Mouse (Mus musculus) R1 (cell line): ENCODE data around the gene Rabl6.

Experiments
- DNase-seq: peaks from one replicate; pipeline ENCODE4 v3.0.0-alpha.2; 2018; ENCODE audit warnings: low read depth, low spot score

Rabl6 gene

DNA sequence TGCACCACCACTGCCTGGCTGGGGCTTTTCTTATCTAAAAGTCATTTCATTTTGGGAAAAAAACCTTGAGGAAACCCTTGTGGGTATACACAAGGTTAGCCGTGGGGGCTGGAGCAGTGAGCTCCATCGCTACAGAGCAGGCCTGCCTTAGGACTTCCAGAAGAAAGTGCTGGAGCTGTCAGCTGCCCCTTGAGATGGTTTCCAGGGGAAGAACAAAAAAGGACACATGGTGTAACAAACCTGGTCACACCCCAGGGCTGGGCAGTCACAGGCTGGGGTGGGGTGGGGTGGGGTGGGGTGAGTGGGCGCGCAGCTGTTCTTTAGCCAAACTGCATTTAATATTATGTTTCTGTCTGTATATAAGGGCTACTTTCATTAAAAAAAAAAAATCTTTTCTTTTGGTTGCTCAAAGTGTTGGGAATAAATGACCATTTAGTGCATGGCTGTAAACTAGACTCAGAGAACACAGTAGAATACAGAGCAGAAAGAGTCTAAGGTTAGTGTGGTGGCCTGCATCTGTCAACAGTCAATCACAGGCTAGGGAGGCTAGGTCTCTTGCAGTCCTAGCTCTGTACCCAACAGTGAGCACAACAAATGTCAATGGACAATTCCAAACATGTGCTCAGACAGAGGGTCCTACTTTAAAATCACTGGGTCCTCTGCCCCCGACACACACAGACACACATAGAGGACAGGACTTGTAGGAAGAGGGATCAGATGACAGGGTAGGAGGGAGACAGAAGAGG is 11.4 kb downstream of the Rabl6 start:
- DNase-seq: no peak

DNA sequence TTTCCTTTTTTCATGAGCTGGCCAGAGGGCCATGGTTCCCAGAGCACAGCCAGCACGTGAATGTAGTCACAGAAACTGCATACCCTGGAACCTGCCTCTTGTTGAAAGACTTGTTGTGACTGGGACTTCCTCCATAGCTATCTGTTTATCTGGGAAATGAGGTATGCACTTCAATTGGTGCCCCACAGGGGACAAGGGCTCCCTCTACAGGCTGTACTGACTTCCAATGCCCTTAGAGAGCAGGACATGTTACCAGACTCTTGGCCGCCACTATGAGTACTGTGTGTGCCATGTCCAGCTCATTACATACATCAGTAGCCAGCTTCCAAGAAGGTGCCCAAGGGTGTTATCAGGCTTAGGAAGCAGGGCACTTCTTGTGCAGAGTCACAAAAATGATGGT is 16.5 kb downstream of the Rabl6 start:
- peak; percentile 53 for DNase-seq

DNA sequence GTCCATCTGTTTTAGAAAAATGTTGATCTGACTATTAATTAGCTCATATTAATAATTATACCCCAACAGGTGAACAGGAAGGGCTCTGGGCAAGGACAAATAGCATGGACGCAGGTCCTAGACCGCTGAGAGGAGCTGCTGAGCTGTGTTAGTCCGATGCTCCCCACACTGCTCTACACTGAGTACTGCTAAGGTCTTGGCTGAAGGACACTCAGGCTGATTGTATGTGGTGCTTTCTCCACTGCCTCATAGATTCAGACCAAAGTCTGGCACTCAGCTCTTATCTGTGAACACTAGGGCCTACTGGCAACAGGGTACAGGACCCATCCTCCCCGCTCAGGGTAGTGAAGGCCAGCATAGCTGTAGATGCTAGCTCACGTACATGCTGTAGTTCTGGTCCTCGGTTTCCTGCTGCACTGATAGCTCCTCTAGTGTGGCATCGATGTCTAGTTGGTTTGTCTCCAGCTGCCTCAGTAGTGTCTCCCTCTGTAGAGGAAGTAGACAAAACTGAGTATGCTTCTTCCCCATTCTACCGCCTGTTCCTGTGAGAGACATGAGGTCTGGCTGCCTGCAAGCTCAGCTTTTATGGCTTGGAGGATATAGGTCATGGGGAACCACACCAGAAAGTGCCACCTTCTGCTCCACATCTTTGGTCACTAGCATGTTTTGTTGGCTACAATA is 20.0 kb downstream of the Rabl6 start:
- DNase-seq: no peak

DNA sequence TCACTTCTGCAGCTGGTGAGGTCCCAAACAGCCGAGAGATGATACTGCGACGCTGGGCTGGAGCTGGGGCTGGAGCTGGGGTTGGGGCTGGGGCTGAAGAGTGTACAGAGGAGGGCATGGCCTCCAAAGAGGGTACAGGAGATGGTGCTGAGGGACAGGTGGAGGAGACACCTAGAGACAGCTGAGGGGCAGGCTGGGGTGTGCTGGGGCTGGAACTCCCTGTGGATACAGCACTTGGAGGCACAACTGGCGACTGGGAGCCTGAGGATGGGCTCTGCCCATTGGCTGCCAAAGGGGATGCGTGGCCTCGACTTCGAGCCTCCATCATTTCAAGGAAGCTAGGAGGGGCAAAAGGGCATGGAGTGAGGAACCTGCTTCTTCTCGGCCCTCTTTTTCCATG is 21.0 kb downstream of the Rabl6 start:
- DNase-seq: no peak

DNA sequence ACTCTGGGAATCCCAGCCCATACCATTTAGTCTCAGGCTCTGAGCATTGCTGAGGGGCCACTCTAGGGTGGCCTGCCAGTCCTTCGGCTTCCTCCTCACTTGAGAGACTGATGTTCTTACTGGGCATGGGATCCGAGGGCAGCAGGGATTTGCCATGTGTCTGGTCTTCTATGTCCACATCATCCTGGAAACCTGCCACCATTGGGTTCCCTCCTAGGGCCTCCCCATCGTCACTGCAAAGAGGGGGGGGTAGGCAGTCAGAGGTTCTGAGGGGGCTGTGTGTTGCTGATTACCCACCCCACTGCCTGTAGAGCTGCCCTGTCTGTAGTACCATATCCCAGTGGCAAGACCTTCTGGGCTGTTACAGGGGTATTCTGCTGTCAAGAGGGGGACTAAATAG is 22.7 kb downstream of the Rabl6 start:
- DNase-seq: no peak

DNA sequence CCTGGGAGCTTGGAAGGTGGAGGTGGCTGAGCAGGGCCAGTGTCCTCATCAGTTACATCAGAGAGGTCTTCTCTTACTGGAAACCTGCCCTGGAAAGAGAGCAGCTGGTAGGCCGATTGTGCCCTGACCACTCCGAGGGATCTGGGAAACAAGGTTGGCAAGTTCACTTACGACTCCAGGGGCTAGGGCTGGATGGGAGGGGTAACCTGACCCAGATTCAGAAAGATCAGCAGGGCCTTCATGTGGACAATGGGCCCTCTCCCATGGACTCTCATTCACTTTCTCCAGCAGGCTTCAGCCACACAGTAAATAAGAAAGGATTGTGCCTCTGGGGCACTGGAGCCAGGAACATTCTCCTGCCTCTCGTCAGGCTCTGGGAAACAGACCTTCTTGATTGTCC is 23.5 kb downstream of the Rabl6 start:
- no peak for DNase-seq

DNA sequence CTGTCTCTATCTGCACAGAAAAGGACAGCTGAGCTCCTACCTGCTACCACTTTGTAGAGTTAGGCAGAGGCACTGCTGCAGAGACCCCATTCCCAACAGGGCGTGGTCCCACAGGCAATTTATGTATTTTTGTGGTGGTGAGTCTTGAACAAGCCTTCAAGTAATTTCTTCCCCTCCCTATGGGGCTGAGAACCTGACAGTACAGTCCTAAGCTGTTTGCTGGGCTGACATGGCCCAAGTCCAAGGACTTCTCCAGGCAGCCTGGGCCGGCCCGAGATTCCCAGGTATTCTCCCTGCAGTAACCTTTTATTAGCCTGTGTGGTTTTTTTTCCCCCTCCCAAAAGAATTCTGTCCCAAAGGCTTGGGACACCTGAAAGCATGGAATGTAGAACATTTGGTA is 24.2 kb downstream of the Rabl6 start:
- DNase-seq: no peak

DNA sequence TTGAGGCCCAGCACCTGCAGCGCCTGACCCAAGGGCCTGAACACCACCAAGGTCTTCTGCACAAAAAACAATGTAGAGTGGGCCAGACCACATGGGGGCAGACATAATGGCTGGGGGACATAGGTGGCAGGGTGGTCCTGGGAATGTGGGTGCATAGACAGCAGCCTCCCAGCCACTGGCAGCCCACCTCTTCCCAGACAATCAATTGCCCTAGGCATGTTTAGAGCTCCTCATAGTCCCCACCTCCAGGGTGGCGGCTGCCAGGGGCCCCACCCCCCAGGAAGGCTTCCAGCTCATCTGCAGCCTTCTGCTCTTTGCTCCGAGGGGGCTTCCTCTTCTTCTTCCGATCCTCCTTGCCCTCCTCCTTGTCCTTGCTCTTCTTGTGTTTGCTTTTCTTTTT is 24.8 kb downstream of the Rabl6 start:
- no peak for DNase-seq

DNA sequence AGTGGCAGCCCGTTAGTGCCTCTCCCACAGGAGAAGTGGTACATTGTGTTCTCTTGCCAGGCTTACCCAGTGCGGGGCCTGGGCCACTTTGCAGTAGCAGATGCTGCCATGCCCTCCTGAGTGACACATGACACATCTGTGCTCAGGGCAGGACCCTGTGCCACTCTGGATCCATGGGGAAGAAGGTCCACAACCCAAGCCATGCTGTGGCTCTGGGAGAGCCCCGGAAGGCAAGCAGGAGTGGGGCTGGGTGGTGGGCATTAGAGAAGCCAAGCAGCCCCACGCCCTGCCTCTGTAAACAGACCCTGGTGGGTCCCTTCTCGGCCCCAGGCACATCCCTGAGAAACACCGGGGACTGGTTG is 25.2 kb downstream of the Rabl6 start:
- no peak for DNase-seq

DNA sequence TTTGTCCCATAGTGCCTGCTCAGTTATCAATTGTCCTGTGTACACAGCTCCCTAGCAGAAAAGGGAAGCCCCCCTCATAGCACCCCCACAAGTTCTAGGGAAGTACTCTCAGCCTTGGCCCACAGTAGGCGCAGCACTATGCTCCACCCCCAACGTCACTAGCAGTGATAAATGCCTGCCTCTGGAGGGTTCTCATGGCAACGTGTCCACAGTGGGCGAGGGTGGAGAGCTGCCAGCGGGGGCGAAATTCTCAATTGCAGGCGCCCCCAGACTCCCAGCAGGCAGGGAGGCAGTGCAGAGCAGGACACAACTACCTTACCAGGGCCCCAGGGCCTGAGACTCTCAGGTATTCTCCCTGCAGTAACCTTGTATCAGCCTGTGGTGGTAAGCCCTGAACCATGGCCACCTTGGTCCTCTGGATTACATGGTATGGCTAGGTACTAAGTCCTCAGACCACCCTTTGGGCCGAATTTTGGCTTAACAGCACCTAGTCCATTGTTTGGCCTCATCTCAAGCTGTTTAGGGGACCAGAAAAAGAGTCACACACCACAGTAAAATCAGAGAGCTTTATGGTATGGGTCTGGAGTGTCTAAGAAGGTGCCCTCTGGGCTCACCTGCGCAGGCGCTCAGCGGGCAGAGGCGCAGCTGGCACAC is 25.7 kb downstream of the Rabl6 start:
- peak; percentile 33 for DNase-seq

DNA sequence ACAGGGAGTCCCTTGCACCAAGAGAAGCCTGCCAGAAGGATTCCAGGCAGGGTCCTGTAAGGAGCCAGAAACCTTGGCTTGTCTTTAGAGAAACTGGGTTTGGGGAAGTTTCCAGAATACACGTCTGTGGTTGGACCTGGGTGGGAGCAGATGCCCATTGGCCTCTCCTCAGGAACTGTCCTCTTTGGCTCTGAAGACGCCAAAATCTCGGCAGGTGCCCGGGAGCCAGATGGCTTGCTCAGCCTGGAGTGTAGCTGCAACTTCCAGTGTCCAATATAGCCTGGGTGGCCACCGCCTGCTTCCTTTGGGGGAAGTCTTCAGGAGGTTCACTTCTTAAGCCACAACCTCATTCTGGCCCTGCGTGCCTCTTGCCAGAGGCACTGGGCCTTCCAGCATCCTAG is 26.4 kb downstream of the Rabl6 start:
- no peak for DNase-seq

DNA sequence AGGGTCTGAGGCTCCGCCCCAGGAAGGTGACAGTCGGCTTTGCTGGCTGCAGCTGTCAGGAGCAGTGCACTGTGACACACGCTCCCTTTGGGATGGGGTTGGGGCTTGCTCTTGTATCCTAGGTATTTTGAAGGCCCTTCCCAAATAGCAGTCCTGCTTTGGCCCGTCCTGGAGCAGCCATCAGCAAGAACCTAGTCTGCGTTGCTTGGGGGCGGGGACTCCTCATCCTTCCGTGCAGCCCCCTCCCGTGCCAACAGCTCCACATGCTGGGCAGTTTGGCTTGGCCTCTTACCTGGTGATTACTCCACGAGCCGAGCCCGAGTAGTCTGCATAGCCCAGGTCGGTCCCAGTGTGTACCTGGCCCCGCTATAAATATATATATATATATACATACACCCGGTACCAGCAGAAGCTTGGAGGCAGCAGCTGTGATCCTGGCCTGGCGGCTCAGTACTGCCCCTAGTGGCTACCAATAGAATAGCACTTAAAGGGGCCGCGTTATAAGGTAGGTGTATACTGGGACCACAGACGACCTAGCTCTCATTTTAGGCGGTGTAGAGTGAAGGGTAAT is 26.9 kb downstream of the Rabl6 start, which contains the start of gene Ajm1:
TSS of gene Ajm1 (minus strand) at position 464 of the 571 bp plus-strand sequence.
- peak; percentile 66 for DNase-seq

DNA sequence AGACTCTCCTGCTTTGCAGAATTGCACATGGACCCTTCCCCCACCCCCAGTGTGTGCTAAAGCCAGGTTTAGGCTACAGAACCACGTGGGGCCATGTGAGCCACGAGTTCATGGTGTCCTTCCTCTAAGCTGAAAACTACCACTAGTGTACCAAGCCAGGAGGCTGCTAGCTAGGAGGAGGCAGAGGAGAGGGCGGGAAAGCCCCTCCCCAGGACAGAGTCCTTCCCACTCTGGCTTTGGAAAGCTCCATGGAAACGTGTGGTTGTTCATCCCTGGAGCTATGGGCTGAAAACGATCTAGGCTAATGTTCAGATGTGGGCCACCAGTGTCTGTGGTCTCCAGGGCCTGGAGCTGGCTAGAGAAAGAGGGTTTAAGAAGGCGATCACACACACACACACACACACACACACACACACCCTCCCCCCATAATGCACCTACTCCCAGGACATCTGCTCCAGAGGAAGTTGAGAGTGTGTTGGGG is 27.7 kb downstream of the Rabl6 start:
- no peak for DNase-seq

DNA sequence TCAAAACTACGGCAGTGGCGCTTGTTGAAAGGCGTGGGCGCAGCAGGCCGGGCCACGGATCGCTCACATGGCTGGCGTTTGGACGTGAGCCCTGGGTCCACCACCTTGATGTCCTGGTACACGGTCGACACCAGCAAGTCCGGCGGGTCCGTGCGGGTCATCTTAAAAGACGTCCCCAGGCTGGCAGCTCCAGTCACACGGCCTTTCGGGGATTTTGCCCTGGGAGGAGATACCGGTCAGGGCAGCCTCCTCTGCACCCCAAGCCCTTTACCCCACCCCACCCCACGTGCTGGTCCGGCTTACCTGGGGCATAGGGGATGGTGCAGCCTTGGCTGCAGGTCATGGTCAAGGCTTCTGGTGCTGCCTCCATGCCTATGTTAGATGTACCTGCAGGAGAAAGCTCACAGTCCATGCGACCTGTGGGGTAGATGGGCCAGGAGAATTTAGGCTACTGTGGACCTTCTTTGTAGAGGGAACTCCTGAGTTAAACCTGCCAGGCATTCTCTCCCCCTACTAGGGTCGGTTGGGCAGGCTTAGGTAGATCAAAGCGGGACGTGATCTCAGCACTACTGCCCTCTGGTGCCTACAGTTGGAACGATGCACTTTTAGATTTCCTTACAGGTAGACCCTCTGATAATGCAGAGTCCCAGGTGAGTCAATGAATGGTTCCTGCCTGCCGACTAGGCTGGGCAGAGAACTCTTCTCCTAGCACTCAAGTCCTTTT is 28.4 kb downstream of the Rabl6 start:
- DNase-seq: peak; percentile 84

DNA sequence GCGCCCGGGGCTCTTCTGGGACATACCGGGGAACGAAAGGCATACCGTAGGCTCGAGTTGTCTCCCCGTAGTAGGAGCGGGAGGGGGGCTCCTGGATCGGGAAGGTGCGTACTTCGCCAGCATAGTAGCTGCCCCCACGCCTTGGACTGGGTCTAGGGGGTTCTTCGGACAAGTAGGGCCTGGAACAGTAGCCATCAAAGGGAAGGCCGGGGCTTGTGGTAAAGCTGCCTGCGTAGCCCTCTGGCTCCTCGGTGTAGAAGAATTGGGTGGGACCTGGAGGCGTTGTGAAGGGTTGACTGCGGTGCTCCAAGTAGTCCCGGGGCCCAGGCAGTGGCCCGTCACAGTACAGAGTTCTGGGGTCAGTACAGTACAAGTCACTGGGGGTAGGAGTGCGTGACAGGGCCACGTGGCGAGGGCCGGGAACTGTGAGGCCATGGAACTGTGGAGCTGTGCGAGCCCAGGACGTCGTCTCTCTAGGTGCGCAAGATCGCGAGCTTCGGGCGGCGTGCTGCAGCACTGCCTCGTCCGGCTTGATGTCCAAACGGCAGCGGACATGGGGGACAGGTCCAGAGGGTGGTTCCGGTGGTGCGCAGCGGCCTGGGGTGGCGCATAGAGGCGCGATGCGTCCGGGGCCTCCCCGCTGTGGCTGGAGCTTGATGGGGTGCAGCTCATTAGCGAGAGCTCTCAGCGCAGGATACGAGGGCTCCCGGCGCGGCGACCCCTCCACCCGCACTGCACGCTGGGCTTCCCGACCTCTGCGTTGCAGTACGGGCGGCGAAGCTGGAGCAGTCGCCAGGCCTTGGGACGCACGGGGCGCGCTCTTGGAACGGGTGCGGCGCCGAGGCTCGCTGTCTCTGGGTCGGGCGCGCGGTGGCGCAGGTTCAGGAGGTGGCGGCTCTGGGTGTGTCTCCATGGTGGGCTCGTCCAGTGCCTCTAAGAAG is 29.3 kb downstream of the Rabl6 start:
- DNase-seq: peak; percentile 47

DNA sequence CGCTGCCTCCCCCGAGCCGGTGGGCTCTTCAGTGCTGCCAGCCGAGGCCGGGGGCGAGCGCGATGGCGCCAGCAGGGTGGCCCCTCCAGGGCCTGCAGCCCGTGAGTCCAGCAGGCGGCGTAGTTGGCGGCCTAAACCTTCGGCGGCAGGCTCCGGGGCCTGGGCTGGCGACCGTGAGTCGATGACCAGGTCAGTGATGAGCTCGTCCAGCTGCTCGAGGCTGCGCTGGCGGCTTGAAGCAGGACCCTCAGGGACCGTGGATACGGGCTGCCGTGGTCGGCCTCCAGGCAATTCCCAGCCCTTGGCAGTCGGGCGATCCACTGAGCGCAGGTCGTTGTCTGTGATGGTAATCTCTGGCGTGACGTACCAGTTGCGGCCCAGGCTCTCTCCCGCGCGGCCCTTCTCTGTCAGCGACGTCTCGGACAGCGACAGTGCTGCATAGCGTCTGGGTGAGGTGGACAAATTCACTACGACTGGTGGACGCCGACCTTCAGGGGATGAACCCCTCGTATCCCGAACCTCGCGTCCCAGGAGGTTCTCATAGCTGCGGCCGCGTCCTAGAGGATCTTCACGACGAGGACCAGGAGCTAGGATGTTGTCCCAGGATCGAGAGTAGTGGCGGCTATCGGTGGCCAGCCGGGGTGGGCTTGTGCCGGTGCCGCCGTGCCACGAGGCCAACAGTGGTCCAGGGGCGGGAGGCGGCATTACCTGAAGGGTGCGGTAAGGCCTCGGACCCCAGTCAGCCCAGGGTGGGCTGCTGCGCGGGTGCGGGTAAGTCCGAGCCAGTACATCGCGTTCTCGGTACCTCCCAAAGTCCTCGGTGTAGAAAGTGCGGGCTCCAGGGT is 30.1 kb downstream of the Rabl6 start:
- DNase-seq: peak; percentile 35

DNA sequence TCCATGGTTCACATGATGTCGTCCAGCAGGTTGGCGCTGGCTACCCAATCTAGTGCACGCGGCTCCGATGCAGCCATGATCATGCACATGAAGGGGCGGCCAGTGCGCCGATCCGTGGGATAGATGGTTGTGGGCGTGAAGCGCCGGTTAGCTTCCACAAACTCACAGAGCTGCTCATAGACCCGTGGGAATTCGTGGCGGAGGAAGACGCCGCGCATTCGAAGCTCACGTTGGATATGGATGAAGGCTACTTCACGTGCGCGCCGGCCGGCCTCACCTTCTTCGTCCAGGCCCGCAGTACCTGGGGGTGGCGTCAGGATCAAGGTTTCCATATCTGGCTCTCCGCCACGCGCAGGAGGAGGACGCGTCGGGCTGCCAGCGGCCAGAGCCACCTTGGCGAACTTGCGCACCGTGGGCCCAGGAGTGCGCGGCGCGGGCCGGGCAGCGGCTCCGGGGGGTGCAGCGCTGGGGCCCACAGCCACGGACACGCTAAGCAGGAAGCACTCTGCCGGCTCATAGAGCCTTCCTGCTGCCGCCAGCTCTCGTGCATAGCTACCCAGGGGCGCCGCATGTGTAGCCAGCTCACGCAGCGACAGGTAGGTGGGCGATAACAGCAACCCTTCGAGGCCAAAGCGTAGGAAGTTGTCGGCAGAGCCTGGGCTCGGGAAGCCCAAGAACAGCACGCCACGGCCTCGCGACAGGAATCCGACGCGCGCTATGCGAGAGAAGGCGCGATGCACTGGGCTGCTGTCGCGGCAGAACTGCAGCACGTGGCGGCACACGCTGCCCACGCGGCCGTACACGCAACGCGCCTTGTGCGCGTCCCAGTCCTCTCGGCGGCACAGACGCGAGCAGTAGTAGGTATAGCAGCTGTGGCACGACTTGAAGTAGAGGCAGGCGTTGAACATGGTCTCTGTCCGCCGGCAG is 31.1 kb downstream of the Rabl6 start:
- peak; percentile 35 for DNase-seq

DNA sequence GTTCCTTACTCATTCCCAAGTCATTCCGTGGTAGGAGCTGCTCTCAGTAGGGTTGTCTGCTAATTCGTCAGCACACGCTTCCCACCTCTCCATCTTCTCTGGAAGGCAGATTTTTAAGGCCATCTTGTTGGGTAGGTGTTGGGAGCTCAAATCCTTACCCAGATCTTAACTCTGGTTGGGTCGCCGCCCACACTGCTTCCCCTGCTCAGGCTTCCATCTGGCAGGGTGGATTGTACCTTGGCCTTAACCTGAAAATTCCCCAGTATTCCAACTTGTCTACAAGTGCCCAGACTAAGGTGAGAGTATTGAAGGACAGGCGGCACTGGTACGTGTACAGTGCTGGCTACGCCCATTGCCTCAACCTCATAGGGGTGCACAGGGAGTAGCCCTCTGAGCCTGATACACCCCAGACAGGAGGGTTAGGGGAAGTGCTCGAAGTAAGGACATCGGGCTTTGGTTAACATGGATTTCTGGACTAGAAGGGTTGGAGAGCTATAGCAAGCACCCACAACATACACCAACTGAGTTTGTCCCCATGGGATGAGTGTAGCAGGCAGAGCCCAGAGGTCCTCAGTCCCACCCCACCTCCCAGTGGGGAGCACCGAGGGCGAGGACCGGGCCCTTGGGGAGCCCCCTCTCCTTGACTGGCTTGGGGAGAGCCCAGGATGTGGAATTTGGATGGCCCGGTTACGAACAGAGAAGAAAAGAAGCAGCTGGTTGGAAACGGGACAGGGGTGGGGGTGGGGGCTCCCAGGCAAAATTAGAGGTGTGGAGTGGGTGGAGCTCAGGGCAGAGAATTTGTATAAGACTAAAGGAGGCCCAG is 32.1 kb downstream of the Rabl6 start:
- DNase-seq: peak; percentile 16
